14 mouse cellular contexts compared by ENCODE assay signal in the genomic region with DNA sequence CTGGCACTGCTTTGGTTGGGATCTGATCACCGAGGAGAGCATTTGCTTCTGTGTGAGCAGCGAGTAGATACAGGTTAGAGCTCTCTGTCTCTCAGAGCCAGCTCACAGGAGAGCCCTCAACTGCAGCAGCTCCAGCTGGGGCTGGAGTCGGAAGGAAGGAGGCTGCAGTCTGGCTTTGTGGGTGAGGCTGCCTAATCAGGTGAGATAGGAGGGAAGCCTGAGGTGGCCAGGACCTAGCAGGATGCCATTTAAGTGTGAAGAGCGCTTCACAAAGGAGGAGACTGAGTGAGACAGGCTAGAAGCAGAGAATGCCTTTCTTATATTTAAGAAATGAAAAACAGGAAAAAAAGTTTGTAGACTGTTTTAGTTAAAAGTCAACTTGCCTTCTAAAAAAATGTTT. TPM values are rescaled to one million over a fixed set of nuclear protein-coding genes. Genes with fewer than 3 reads are reported as not detected.
DNase-seq lines count a peak whose midpoint lies in the region; ATAC-seq and TF ChIP-seq lines count a peak whose summit lies in the region.
"Had no signal": no experiment of that assay in that cellular context is flagged by ENCODE, and none has a peak within 500 bp of the region (broad histone marks: within the 10 kb centered on the region; RNA-seq: fewer than 3 reads in every experiment).

No protein-coding gene starts in this region.

- peaks cover 60% of the 10 kb centered on the region for H3K36me3 ChIP-seq in heart, embryonic 13.5 days
- peaks cover 41% of the 10 kb centered on the region for H3K36me3 ChIP-seq in embryonic facial prominence, embryonic 10.5 days (replicated peaks)
- peaks cover 48% of the 10 kb centered on the region for H3K36me3 ChIP-seq in small intestine, adult 2 months (ENCODE audit: control insufficient read depth, insufficient read depth, low read length)

- H3K4me3 ChIP-seq in heart, embryonic 13.5 days: no peak overlapping the region
- H3K4me3 ChIP-seq in layer of hippocampus, adult 2 months: no peak overlapping the region; the same call in 1 of the 2 replicates
- H3K4me3 ChIP-seq in embryonic facial prominence, embryonic 10.5 days: no peak overlapping the region
- H3K4me3 ChIP-seq in small intestine, adult 2 months (ENCODE audit: low read depth, low read length): peak overlapping the region; percentile 33
- H3K4me3 ChIP-seq: erythroblast, embryonic 14.5 days; hindbrain, embryonic 13.5 days; liver, embryonic 12.5 days; lung, embryonic 15.5 days; midbrain, embryonic 12.5 days had no signal

- DNase-seq in heart, adult 8-10 months (ENCODE audit: low spot score): no peak
- DNase-seq in layer of hippocampus, adult 2 months (ENCODE audit: low spot score in 2 of 2): no peak
- DNase-seq in layer of hippocampus, adult 8-10 months (ENCODE audit: low spot score in 2 of 2): no peak
- no peak for DNase-seq in embryonic facial prominence, embryonic 10.5 days (ENCODE audit: low spot score)
- DNase-seq in kidney, postnatal 36 days: no peak
- DNase-seq: layer of hippocampus, postnatal 36 days had no signal

- ATAC-seq in heart, embryonic 13.5 days (ENCODE audit: extremely low read depth, insufficient number of reproducible peaks, low FRiP score, low TSS enrichment): no peak
- ATAC-seq: liver, embryonic 12.5 days had no signal

- H3K9me3 ChIP-seq in heart, embryonic 13.5 days: no peaks in the 10 kb centered on the region
- no peaks in the 10 kb centered on the region for H3K9me3 ChIP-seq in embryonic facial prominence, embryonic 10.5 days
- H3K9me3 ChIP-seq: hindbrain, embryonic 13.5 days; liver, embryonic 12.5 days; lung, embryonic 15.5 days; midbrain, embryonic 12.5 days had no signal

- H3K27ac ChIP-seq in heart, embryonic 13.5 days (replicated peaks): peak overlapping the region; percentile 36; the same call in 1 of the 2 replicates
- H3K27ac ChIP-seq in layer of hippocampus, adult 2 months: peak overlapping the region; percentile 77
- 0 out of 2 replicates have a peak overlapping the region, but pooled peaks have one; percentile 19 for H3K27ac ChIP-seq in embryonic facial prominence, embryonic 10.5 days (replicated peaks)
- peak overlapping the region; percentile 12; the same call in 1 of the 2 replicates for H3K27ac ChIP-seq in small intestine, adult 2 months (ENCODE audit: insufficient read depth, low read depth, low read length)
- H3K27ac ChIP-seq: hindbrain, embryonic 13.5 days; liver, embryonic 12.5 days; lung, embryonic 15.5 days; macrophage; midbrain, embryonic 12.5 days had no signal

- no peak for TF ChIP-seq POLR2A in small intestine, adult 2 months (IDR thresholded peaks at IDR 0.05; ENCODE audit: low read depth, low read length)

- peaks cover 26% of the 10 kb centered on the region for H3K4me1 ChIP-seq in heart, embryonic 13.5 days
- H3K4me1 ChIP-seq in embryonic facial prominence, embryonic 10.5 days: peaks cover 7% of the 10 kb centered on the region; the same call in 1 of the 2 replicates
- peaks cover 6% of the 10 kb centered on the region for H3K4me1 ChIP-seq in small intestine, adult 2 months (ENCODE audit: control insufficient read depth, insufficient read depth, insufficient read length, low read length)
- H3K4me1 ChIP-seq: hindbrain, embryonic 13.5 days; midbrain, embryonic 12.5 days had no signal

- WGBS in heart, embryonic 13.5 days: 40% methylated on average over 4 of the region's 4 CpGs
- 62% methylated on average over 4 of the region's 4 CpGs for WGBS in embryonic facial prominence, embryonic 10.5 days
- WGBS in small intestine, adult 2 months: 69% methylated on average over 4 of the region's 4 CpGs

- TF ChIP-seq CTCF in layer of hippocampus, adult 2 months (conservative IDR thresholded peaks at IDR 0.05): no peak
- no peak for TF ChIP-seq CTCF in small intestine, adult 2 months (IDR thresholded peaks at IDR 0.05; ENCODE audit: extremely low read depth, insufficient read length, insufficient replicate concordance, low read depth, low read length)

- peak overlapping the region; percentile 36; the same call in 1 of the 2 replicates for H3K4me2 ChIP-seq in heart, embryonic 13.5 days
- H3K4me2 ChIP-seq: hindbrain, embryonic 13.5 days; liver, embryonic 12.5 days; lung, embryonic 15.5 days; midbrain, embryonic 12.5 days had no signal

- H3K9ac ChIP-seq in heart, embryonic 13.5 days: peak overlapping the region; percentile 64
- H3K9ac ChIP-seq: hindbrain, embryonic 13.5 days; liver, embryonic 12.5 days; lung, embryonic 15.5 days; midbrain, embryonic 12.5 days had no signal

- no peaks in the 10 kb centered on the region for H3K27me3 ChIP-seq in heart, embryonic 13.5 days (replicated peaks)
- no peaks in the 10 kb centered on the region for H3K27me3 ChIP-seq in embryonic facial prominence, embryonic 10.5 days (replicated peaks; ENCODE audit: low read depth, poor library complexity, severe bottlenecking)
- no peaks in the 10 kb centered on the region for H3K27me3 ChIP-seq in small intestine, adult 2 months (ENCODE audit: control insufficient read depth, insufficient read depth, low read length)
- H3K27me3 ChIP-seq: hindbrain, embryonic 13.5 days; liver, embryonic 12.5 days; lung, embryonic 15.5 days; midbrain, embryonic 12.5 days had no signal

RNA-seq across cellular contexts. Expression of a gene that starts 11.9 kb away (rescaled TPM):
- 6.4 and 6.9 TPM in 2 replicates for polyA plus RNA-seq in heart, embryonic 13.5 days (2015; fragmentation: Nextera tagmentation; extraction: Ambion mirVana)
- 10 to 100 TPM; 19.1 to 25.1 (median 21.7) TPM for total RNA-seq in heart, adult 8-10 months (2022)
- total RNA-seq in layer of hippocampus, adult 2 months (2021): 10 to 100 TPM; 41.4 to 44.0 TPM
- total RNA-seq in layer of hippocampus, adult 8-10 months (2022): 10 to 100 TPM; 43.7 to 54.0 (median 49.5) TPM
- polyA plus RNA-seq in embryonic facial prominence, embryonic 10.5 days (2016; fragmentation: Nextera tagmentation; extraction: Ambion mirVana): 6.1 and 6.6 TPM in 2 replicates
- 18.1 and 29.2 TPM in 2 replicates for polyA plus RNA-seq in small intestine, adult 2 months (2012; rRNA removed)

Comparison
In these comparisons a context has a peak if more than half of its experiments do, and no peak if none do; other contexts are left out.
1. H3K27ac ChIP-seq: peak in every context shown above with its lines; median percentile 77 in layer of hippocampus, adult 2 months; 36 in heart, embryonic 13.5 days; 19 in embryonic facial prominence, embryonic 10.5 days; 12 in small intestine, adult 2 months.